Mouse (Mus musculus): Measurements from ENCODE around the gene Ppm1h. TPM values are rescaled to one million over a fixed set of nuclear protein-coding genes. Genes with fewer than 3 reads are reported as not detected.

Ppm1h gene
- polyA plus RNA-seq, 1 experiment from 2014 or later = 34.3 TPM

- Histone ChIP-seq H3K9me3 (ENCODE audit: control insufficient read depth, low read length) (no peaks in the 10 kb centered on the region), H3K27ac (no peak overlapping the region), H3K27me3 (ENCODE audit: control insufficient read depth, insufficient read depth, low read length) (no peaks in the 10 kb centered on the region), H3K9ac (no peak overlapping the region), H3K36me3 (replicated peaks; ENCODE audit: control insufficient read depth, insufficient read depth) (no peaks in the 10 kb centered on the region), H3K4me1 (replicated peaks; ENCODE audit: control insufficient read depth, insufficient read depth, low read length) (0 out of 2 replicates have a peak, but pooled peaks cover 8% of the 10 kb centered on the region), H3K4me3 (replicated peaks; ENCODE audit: low read length) (no peak overlapping the region), H3K4me2 (replicated peaks) (no peak overlapping the region)
- no peak for ATAC-seq (ENCODE audit: low FRiP score)
- WGBS = 68% methylated on average over 8 of the region's 8 CpGs
- no peak for DNase-seq (ENCODE audit: low spot score)
Observed at GRCm38 (mm10) chr10:122859642-122859997, 181.1 kb downstream of the Ppm1h start.

GRCm38 (mm10) chr10:122860076-122860475, 181.5 kb downstream of the Ppm1h start:
- no peaks in the 10 kb centered on the region for H3K27me3 ChIP-seq (ENCODE audit: control insufficient read depth, insufficient read depth, low read length)
- no peaks in the 10 kb centered on the region for H3K9me3 ChIP-seq (ENCODE audit: control insufficient read depth, low read length)
- H3K4me2 ChIP-seq (replicated peaks) = no peak overlapping the region
- H3K9ac ChIP-seq = no peak overlapping the region
- H3K27ac ChIP-seq = no peak overlapping the region
- ATAC-seq (ENCODE audit: low FRiP score) = no peak
- DNase-seq (ENCODE audit: low spot score) = no peak
- H3K36me3 ChIP-seq (replicated peaks; ENCODE audit: control insufficient read depth, insufficient read depth) = no peaks in the 10 kb centered on the region
- WGBS = 42% methylated on average over 6 of the region's 7 CpGs
- no peak overlapping the region for H3K4me3 ChIP-seq (replicated peaks; ENCODE audit: low read length)
- H3K4me1 ChIP-seq (replicated peaks; ENCODE audit: control insufficient read depth, insufficient read depth, low read length) = 0 out of 2 replicates have a peak, but pooled peaks cover 8% of the 10 kb centered on the region

DNA sequence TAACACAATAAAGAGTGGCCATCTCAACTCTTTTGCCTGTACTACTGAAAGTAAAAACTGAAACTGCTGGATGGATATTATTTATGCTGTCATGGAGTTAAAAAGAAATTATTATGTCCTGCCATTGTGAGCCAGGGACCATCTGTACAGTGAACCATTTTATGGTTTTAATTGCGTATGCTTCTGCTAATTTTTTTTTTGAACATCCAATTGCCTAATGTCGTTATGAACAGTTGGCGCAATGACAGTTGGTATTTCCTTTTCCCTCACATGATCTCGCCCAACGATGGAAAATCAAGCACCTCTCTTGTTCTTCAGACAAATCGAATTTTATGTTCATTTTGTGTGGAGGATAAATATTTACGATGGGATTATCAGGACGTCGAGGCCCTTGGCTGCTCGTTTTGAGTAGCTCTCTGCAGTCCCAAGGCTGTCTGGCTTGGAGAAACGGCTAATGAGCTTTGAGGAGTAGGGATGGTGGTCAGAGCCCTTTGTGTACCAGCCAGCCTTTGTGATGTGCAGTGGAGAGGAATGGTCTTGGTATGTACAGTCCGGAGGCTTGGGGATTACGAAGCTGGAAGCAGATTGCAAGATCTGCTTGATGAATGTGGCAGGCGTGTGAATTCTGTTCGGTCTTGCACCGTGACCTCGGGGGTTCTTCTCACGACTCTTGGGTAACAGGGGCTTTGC, 183.3 kb downstream of the Ppm1h start:
- peak overlapping the region; percentile 33; the same call in 1 of the 2 replicates for H3K27ac ChIP-seq
- 69% methylated on average over 18 of the region's 18 CpGs for WGBS
- ATAC-seq (ENCODE audit: low FRiP score) (0 out of 2 replicates have a peak, but pooled peaks have one; percentile 46), DNase-seq (ENCODE audit: low spot score) (no peak)
- H3K4me3 ChIP-seq (replicated peaks; ENCODE audit: low read length) = no peak overlapping the region
- no peaks in the 10 kb centered on the region for H3K9me3 ChIP-seq (ENCODE audit: control insufficient read depth, low read length)
- H3K4me2 ChIP-seq (replicated peaks) = no peak overlapping the region
- H3K9ac ChIP-seq = no peak overlapping the region
- no peaks in the 10 kb centered on the region for H3K27me3 ChIP-seq (ENCODE audit: control insufficient read depth, insufficient read depth, low read length)
- H3K36me3 ChIP-seq (replicated peaks; ENCODE audit: control insufficient read depth, insufficient read depth) = no peaks in the 10 kb centered on the region
- 0 out of 2 replicates have a peak, but pooled peaks cover 8% of the 10 kb centered on the region for H3K4me1 ChIP-seq (replicated peaks; ENCODE audit: control insufficient read depth, insufficient read depth, low read length)

DNA sequence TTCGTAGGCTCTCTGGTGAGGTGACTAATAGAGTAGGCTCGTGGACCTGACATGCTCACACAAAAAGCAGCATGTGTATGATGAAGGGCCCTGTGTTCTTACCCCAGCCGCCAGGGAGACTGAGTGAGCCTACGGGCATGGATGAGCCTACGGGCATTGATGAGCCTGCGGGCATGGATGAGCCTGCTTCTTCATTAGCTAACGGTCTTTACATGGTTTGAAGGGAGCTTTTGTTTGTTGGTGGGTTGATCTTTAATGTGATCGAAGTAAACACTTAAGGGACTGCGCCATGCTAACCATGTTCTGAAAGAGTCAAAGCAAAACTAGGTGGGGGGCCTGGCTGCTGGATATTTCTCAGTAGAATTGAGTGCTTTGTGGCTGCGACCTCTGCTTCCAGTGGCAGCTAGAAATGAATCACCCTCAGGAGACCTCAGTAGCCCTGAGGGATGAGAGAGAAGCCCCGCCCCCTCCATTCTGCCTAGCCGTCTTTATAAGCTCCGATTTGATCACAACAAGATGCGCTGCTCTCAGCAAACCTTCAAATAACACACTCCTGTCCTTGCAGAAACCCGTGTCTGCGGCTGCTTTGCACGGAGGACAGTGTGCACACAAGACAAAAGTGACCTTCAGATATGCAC, 183.9 kb downstream of the Ppm1h start:
- Histone ChIP-seq H3K36me3 (replicated peaks; ENCODE audit: control insufficient read depth, insufficient read depth) (no peaks in the 10 kb centered on the region), H3K4me2 (replicated peaks) (no peak overlapping the region), H3K4me3 (replicated peaks; ENCODE audit: low read length) (no peak overlapping the region), H3K27ac (peak overlapping the region; percentile 57; the same call in 1 of the 2 replicates), H3K4me1 (replicated peaks; ENCODE audit: control insufficient read depth, insufficient read depth, low read length) (0 out of 2 replicates have a peak, but pooled peaks cover 8% of the 10 kb centered on the region), H3K9ac (no peak overlapping the region), H3K9me3 (ENCODE audit: control insufficient read depth, low read length) (no peaks in the 10 kb centered on the region), H3K27me3 (ENCODE audit: control insufficient read depth, insufficient read depth, low read length) (no peaks in the 10 kb centered on the region)
- ATAC-seq (ENCODE audit: low FRiP score) = no peak
- 64% methylated on average over 17 of the region's 17 CpGs for WGBS
- no peak for DNase-seq (ENCODE audit: low spot score)

DNA sequence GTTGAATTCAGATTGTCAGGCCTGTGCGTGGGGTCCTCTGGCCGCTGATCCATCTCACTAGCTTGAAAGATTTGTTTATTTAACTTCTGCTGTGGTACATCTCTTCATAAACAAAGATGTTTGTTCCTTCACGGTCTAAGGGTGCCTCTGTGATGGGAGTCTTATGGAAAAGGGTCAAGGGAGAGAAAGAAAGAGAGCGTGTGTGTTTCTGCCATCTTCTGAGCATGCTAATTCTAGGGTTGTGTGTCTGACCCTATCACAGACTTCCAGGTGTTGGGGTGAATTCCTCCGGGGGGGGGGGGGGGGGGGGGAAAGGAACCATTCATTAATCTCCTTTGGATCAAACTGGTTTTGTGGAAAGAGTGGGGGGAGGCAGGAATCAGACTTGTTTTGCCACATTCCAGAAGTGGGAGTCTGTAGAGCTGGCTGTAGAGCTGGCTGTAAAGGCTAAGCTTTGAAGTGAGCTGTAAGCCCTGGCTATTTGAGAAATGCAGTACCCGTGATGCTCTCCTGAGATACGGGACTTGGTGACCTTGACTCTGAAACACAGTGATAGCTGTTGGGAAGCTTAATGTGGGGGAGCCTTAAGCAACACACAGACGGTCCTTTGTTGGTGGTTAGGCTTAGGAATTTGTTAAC, 191.4 kb downstream of the Ppm1h start:
- no peak for ATAC-seq (ENCODE audit: low FRiP score)
- no peak overlapping the region for H3K9ac ChIP-seq
- WGBS = 68% methylated on average over 8 of the region's 8 CpGs
- no peaks in the 10 kb centered on the region for H3K4me1 ChIP-seq (replicated peaks; ENCODE audit: control insufficient read depth, insufficient read depth, low read length)
- no peak overlapping the region for H3K4me2 ChIP-seq (replicated peaks)
- no peaks in the 10 kb centered on the region for H3K9me3 ChIP-seq (ENCODE audit: control insufficient read depth, low read length)
- DNase-seq (ENCODE audit: low spot score) = no peak
- H3K4me3 ChIP-seq (replicated peaks; ENCODE audit: low read length) = no peak overlapping the region
- H3K36me3 ChIP-seq (replicated peaks; ENCODE audit: control insufficient read depth, insufficient read depth) = no peaks in the 10 kb centered on the region
- H3K27me3 ChIP-seq (ENCODE audit: control insufficient read depth, insufficient read depth, low read length) = no peaks in the 10 kb centered on the region
- H3K27ac ChIP-seq = no peak overlapping the region

GRCm38 (mm10) chr10:122870848-122871494, 192.4 kb downstream of the Ppm1h start:
- Histone ChIP-seq H3K27me3 (ENCODE audit: control insufficient read depth, insufficient read depth, low read length) (no peaks in the 10 kb centered on the region), H3K4me3 (replicated peaks; ENCODE audit: low read length) (no peak overlapping the region), H3K9me3 (ENCODE audit: control insufficient read depth, low read length) (no peaks in the 10 kb centered on the region), H3K36me3 (replicated peaks; ENCODE audit: control insufficient read depth, insufficient read depth) (no peaks in the 10 kb centered on the region), H3K4me2 (replicated peaks) (no peak overlapping the region), H3K27ac (no peak overlapping the region), H3K4me1 (replicated peaks; ENCODE audit: control insufficient read depth, insufficient read depth, low read length) (no peaks in the 10 kb centered on the region), H3K9ac (no peak overlapping the region)
- DNase-seq (ENCODE audit: low spot score) = no peak
- ATAC-seq (ENCODE audit: low FRiP score) = no peak
- 88% methylated on average over 3 of the region's 3 CpGs for WGBS

GRCm38 (mm10) chr10:122872720-122873119, 194.2 kb downstream of the Ppm1h start:
- Histone ChIP-seq H3K9me3 (ENCODE audit: control insufficient read depth, low read length) (no peaks in the 10 kb centered on the region), H3K4me3 (replicated peaks; ENCODE audit: low read length) (no peak overlapping the region), H3K4me1 (replicated peaks; ENCODE audit: control insufficient read depth, insufficient read depth, low read length) (no peaks in the 10 kb centered on the region), H3K27ac (no peak overlapping the region), H3K4me2 (replicated peaks) (no peak overlapping the region), H3K27me3 (ENCODE audit: control insufficient read depth, insufficient read depth, low read length) (no peaks in the 10 kb centered on the region), H3K9ac (no peak overlapping the region), H3K36me3 (replicated peaks; ENCODE audit: control insufficient read depth, insufficient read depth) (no peaks in the 10 kb centered on the region)
- 86% methylated on average over 8 of the region's 8 CpGs for WGBS
- ATAC-seq (ENCODE audit: low FRiP score) (no peak), DNase-seq (ENCODE audit: low spot score) (no peak)

DNA sequence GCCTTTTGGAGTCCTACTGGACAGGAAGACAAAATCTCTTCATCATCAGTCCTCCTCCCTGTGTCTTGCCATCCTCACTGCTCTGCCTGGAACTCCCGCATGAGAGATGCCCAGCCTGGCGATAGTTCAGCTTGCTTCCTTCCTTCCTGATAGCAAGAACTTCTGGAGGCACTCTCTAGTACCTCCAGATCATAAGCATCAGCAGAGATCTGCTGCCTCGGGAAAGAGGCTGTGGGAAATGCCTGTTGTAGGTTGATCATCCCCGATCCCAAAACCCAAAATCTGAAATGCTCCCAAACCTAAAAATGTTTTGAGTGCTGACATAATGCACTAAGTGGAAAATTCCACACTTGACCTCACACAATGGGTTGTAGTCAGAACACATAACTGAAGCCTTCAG, 198.4 kb downstream of the Ppm1h start:
- 90% methylated on average over 4 of the region's 4 CpGs for WGBS
- H3K27ac ChIP-seq = no peak overlapping the region
- H3K4me1 ChIP-seq (replicated peaks; ENCODE audit: control insufficient read depth, insufficient read depth, low read length) = no peaks in the 10 kb centered on the region
- DNase-seq (ENCODE audit: low spot score) = no peak
- H3K4me2 ChIP-seq (replicated peaks) = no peak overlapping the region
- ATAC-seq (ENCODE audit: low FRiP score) = no peak
- no peak overlapping the region for H3K9ac ChIP-seq
- no peaks in the 10 kb centered on the region for H3K9me3 ChIP-seq (ENCODE audit: control insufficient read depth, low read length)
- H3K4me3 ChIP-seq (replicated peaks; ENCODE audit: low read length) = no peak overlapping the region
- H3K27me3 ChIP-seq (ENCODE audit: control insufficient read depth, insufficient read depth, low read length) = no peaks in the 10 kb centered on the region
- H3K36me3 ChIP-seq (replicated peaks; ENCODE audit: control insufficient read depth, insufficient read depth) = no peaks in the 10 kb centered on the region; the same call in 1 of the 2 replicates

DNA sequence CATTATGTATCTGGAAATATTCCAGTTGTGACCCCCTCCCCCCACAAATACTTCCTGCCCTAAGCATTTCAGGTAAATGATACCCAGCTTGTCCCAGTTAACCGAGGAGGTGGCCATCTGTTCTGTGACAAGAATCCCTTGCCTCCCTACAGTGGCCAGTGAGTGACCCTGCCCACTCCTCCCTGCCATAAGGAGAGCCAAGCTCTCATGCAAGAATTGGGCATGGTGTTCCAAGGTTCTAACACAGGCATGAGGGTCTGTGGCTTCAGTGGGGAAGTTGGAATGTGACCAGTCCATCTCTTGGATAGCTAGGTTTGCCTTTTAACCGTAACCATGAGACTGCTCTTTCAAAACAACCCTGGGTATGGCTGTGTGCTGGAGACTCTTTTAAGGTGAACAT, 198.9 kb downstream of the Ppm1h start:
- Histone ChIP-seq H3K4me3 (replicated peaks; ENCODE audit: low read length) (no peak overlapping the region), H3K4me2 (replicated peaks) (no peak overlapping the region), H3K27ac (no peak overlapping the region), H3K4me1 (replicated peaks; ENCODE audit: control insufficient read depth, insufficient read depth, low read length) (no peaks in the 10 kb centered on the region), H3K9ac (no peak overlapping the region), H3K9me3 (ENCODE audit: control insufficient read depth, low read length) (no peaks in the 10 kb centered on the region), H3K36me3 (replicated peaks; ENCODE audit: control insufficient read depth, insufficient read depth) (no peaks in the 10 kb centered on the region; the same call in 1 of the 2 replicates), H3K27me3 (ENCODE audit: control insufficient read depth, insufficient read depth, low read length) (no peaks in the 10 kb centered on the region)
- DNase-seq (ENCODE audit: low spot score) = no peak
- 90% methylated on average over 2 of the region's 2 CpGs for WGBS
- no peak for ATAC-seq (ENCODE audit: low FRiP score)
